Mouse (Mus musculus) kidney, postnatal 0 days (tissue): ENCODE results near the gene Mta2. TPM values are rescaled to one million over a fixed set of nuclear protein-coding genes. Genes with fewer than 3 reads are reported as not detected.

Source experiments
- ATAC-seq: fragments of 200-750 bp; cut with Nextera tagmentation; replicated peaks from 2 replicates; pipeline ENCODE4 v1.8.0; 2017; ENCODE audit warnings: low read depth, moderate number of reproducible peaks, moderate TSS enrichment, moderate library complexity; ENCODE audit not compliant: low FRiP score
- DNase-seq: peaks from one replicate; pipeline ENCODE4 v3.0.0-alpha.2; 2016; ENCODE audit warnings: low spot score
- H3K27ac ChIP-seq: fragments of 300-500 bp; sonication (generic); 2 replicates; pipeline ENCODE4 v1.5.1; 2014; ENCODE audit warnings: mild to moderate bottlenecking
- H3K27me3 ChIP-seq: fragments of 300-500 bp; sonication (generic); 2 replicates; pipeline ENCODE4 v1.6.1; 2014; ENCODE audit warnings: low read length, mixed read lengths; ENCODE audit not compliant: insufficient read depth
- H3K36me3 ChIP-seq: fragments of 300-500 bp; sonication (generic); 2 replicates; pipeline ENCODE4 v1.6.1; 2014; ENCODE audit warnings: low read length, mixed read lengths; ENCODE audit not compliant: insufficient read depth
- H3K4me1 ChIP-seq: fragments of 300-500 bp; sonication (generic); replicated peaks from 2 replicates; pipeline ENCODE4 v1.6.1; 2014; ENCODE audit warnings: antibody characterized with exemption, low read length, mixed read lengths; ENCODE audit not compliant: insufficient read depth
- H3K4me2 ChIP-seq: fragments of 300-500 bp; sonication (generic); 2 replicates; pipeline ENCODE4 v1.6.1; 2014; ENCODE audit warnings: mild to moderate bottlenecking, low read length, moderate library complexity, mixed read lengths
- H3K4me3 ChIP-seq: fragments of 300-500 bp; sonication (generic); replicated peaks from 2 replicates; pipeline ENCODE4 v1.5.1; 2014; ENCODE audit warnings: low read depth, low read length
- H3K9ac ChIP-seq: fragments of 300-500 bp; sonication (generic); 2 replicates; pipeline ENCODE4 v1.6.1; 2014; ENCODE audit warnings: low read depth, low read length
- H3K9me3 ChIP-seq: fragments of 300-500 bp; sonication (generic); replicated peaks from 2 replicates; pipeline ENCODE4 v1.6.1; 2016; ENCODE audit warnings: low read length, inconsistent platforms, mixed read lengths
- CTCF ChIP-seq: IDR thresholded peaks from 2 replicates; pipeline ENCODE4 v1.5.1; 2016; ENCODE audit warnings: antibody characterized with exemption, low read depth, mild to moderate bottlenecking, moderate library complexity
- WGBS: fragments of 180-500 bp; shearing (Covaris S2); extraction: QIAGEN DNeasy Blood & Tissue Kit; methylation state at CpG from one replicate; pipeline ENCODE4 v1.1.7; 2014; 5-methylcytosine and 5-hydroxymethylcytosine counted together
- polyA plus RNA-seq: library from polyadenylated mRNA; unstranded; fragments of >200 nt; fragmentation: Nextera tagmentation; extraction: Ambion mirVana; gene quantifications from 2 replicates; pipeline ENCODE4 v1.2.1, GENCODE M21; 2015

The Mta2 gene
- polyA plus RNA-seq, 1 experiment from 2014 or later = 103 TPM

DNA sequence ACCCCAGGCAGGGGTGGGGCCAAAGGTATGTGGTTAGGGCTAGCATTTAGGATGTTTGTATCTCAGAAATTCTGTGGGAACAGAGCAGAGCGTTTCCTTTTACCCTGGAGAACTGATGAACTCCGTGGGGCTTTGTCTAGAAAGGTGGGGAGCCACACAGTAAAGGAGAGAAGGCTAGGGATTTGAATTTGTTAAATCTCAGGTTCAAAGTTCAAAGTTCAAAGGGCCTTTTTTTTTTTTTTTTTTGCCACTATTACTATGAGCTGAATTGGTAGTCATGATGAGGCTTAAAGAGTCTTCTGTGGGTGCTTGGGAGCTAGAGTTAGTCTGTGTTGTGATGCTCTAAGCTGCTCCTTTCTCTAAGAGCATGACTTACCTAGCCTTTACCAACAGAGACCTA is 4.9 kb upstream of the Mta2 start:
- WGBS = 88% methylated on average over 2 of the region's 2 CpGs
- no peak for TF ChIP-seq CTCF
- Histone ChIP-seq H3K36me3 (peaks cover 35% of the 10 kb centered on the region), H3K4me1 (no peaks in the 10 kb centered on the region; the same call in 1 of the 2 replicates), H3K9ac (no peak overlapping the region), H3K4me3 (no peak overlapping the region), H3K4me2 (no peak overlapping the region), H3K27ac (no peak overlapping the region), H3K9me3 (no peaks in the 10 kb centered on the region), H3K27me3 (no peaks in the 10 kb centered on the region)
- no peak for ATAC-seq
- DNase-seq = no peak

DNA sequence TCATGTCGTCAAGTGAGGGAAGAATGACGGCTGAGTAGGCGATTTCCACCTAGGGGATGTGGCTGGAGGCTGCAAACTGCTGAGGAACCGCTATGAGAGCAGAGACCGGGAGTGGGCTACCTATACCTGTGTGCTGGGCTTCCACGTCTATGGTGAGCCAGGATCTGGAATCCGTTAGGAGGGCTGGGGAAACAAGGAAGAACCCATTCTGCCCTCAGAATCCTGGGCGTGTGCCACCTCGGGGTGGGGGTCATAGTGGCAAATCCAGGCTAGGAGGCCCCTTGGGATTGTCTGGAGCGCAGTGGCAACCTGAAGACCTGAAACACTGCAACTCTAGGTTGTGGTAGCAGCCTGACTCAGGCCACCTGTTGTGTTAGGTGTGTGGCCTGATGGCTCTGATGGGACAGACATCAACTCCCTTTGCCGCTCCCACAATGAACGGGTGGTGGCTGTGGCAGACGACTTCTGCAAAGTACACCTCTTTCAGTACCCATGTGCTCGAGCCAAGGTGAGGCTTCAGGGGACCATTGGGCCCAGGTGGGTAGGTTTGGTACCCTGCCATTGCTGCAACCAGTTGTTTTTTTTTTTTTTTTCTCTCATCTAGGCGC is 1.0 kb upstream of the Mta2 start:
- Histone ChIP-seq H3K4me1 (peaks cover 9% of the 10 kb centered on the region; the same call in 1 of the 2 replicates), H3K9me3 (no peaks in the 10 kb centered on the region), H3K27me3 (no peaks in the 10 kb centered on the region), H3K9ac (peak overlapping the region; percentile 99; the same call in 1 of the 2 replicates), H3K36me3 (peaks cover 31% of the 10 kb centered on the region), H3K27ac (no peak overlapping the region), H3K4me3 (no peak overlapping the region), H3K4me2 (no peak overlapping the region)
- 78% methylated on average over 15 of the region's 15 CpGs for WGBS
- TF ChIP-seq CTCF = no peak
- ATAC-seq = no peak
- no peak for DNase-seq

DNA sequence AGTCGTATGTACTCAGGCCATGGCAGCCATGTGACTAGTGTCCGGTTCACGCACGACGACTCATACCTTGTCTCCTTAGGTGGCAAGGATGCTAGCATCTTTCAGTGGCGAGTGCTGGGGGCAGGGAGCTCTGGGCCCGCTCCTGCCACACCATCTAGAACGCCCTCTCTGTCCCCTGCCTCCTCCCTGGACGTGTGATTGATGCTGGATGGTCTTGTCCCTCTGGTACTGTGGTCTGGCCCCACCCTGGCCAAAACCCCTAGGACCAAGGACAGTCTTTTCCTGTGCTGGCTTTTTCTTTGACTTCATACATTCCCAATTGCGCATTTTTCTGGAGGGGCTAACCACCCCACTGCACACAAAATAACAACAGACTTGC is 550 bp upstream of the Mta2 start:
- Histone ChIP-seq H3K9me3 (no peaks in the 10 kb centered on the region), H3K4me3 (peak overlapping the region; percentile 96), H3K4me2 (peak overlapping the region; percentile 80), H3K4me1 (peaks cover 9% of the 10 kb centered on the region; the same call in 1 of the 2 replicates), H3K9ac (peak overlapping the region; percentile 99), H3K36me3 (peaks cover 36% of the 10 kb centered on the region), H3K27ac (peak overlapping the region; percentile 99), H3K27me3 (no peaks in the 10 kb centered on the region)
- no peak for TF ChIP-seq CTCF
- DNase-seq (no peak), ATAC-seq (no peak)
- WGBS = 26% methylated on average over 10 of the region's 10 CpGs

DNA sequence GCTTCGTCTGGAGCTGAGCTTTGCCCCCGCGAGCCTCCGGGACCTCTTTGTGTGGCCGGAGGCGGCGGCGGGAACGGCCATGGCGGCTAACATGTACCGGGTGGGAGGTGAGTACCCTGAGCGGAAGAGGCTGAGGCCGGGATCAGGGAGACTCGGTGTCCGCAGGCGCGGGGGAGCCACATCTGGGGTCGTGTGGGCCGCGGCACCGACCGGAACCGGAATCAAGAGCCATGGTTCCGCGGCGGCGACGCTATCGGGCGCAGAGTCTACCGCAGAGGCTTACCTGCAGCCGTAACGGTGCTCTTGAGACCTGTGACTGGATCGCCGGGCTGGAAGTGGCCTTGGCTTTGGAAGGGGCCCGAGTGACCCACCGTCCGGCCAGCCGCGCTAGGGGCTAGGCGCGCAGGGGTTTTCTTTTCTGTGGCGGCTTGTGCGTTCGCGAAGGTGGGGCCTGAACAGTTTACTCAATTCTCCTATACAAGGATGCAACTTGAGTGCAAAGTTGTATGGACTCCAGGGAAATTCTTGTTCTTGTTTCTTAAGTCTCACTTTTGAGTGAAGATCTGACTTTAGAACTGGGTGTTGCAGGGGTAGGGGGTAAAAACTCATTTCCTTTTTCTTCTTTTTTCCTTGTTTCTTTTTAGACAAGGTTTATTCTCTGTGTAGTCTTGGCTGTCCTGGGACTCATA is 745 bp downstream of the Mta2 start:
- peak overlapping the region; percentile 99 for H3K27ac ChIP-seq
- peak; percentile 71 for DNase-seq
- H3K4me2 ChIP-seq = peak overlapping the region; percentile 80
- H3K27me3 ChIP-seq = no peaks in the 10 kb centered on the region
- peak; percentile 50 for ATAC-seq
- H3K36me3 ChIP-seq = peaks cover 42% of the 10 kb centered on the region
- WGBS = under 1% methylated on average over 44 of the region's 46 CpGs
- no peaks in the 10 kb centered on the region for H3K9me3 ChIP-seq
- H3K9ac ChIP-seq = peak overlapping the region; percentile 99
- H3K4me1 ChIP-seq = peaks cover 9% of the 10 kb centered on the region; the same call in 1 of the 2 replicates
- TF ChIP-seq CTCF = no peak
- H3K4me3 ChIP-seq = peak overlapping the region; percentile 96

DNA sequence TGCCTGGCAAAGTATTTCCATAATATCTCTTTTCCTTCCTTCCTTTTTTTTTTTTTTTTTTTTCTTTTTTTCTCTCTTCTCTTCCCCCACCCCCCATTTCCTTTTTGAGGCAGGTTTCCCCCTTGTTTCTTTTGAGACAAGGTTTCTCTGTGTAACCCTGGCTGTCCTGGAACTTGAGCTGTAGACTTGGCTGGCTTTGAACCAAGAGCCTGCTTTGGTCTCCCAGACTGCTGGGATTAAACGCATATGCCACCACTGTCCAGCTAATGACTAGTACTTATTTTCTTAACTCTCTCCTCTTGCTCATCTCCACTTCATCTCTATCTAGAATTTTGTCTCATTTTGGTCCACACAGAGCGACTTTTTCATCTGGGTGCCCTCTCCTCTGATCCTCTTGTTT is 1.4 kb downstream of the Mta2 start:
- Histone ChIP-seq H3K4me2 (peak overlapping the region; percentile 80), H3K36me3 (peaks cover 44% of the 10 kb centered on the region), H3K27ac (no peak overlapping the region), H3K9ac (peak overlapping the region; percentile 99), H3K4me3 (peak overlapping the region; percentile 96), H3K9me3 (no peaks in the 10 kb centered on the region), H3K4me1 (peaks cover 9% of the 10 kb centered on the region; the same call in 1 of the 2 replicates), H3K27me3 (no peaks in the 10 kb centered on the region)
- DNase-seq (no peak), ATAC-seq (no peak)
- no peak for TF ChIP-seq CTCF
- WGBS = 51% methylated on average over 2 of the region's 2 CpGs

DNA sequence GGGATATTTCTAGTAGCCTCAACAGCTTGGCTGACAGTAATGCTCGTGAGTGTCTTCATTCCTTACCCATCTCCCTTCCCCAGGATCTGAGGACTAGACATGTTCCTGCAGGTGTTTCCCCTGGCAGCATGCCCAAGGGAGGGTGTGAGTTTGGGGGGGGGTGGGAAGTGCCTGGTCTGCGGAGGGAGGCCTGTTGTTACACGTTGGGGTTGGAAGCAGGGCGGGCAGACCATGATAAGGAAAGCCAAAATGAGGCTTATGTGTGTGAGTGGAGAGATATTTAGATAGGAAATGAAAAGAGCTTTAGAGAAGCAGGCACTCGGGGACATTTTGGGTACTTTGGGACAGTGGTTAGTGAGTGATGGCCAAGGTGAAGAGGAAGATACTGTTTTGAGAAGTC is 2.4 kb downstream of the Mta2 start:
- Histone ChIP-seq H3K36me3 (peaks cover 45% of the 10 kb centered on the region), H3K4me1 (peaks cover 9% of the 10 kb centered on the region; the same call in 1 of the 2 replicates), H3K4me3 (0 out of 2 replicates have a peak overlapping the region, but pooled peaks have one; percentile 7), H3K27me3 (no peaks in the 10 kb centered on the region), H3K4me2 (peak overlapping the region; percentile 80), H3K27ac (no peak overlapping the region), H3K9ac (peak overlapping the region; percentile 40; the same call in 1 of the 2 replicates), H3K9me3 (no peaks in the 10 kb centered on the region)
- ATAC-seq = no peak
- TF ChIP-seq CTCF = no peak
- 51% methylated on average over 5 of the region's 5 CpGs for WGBS
- DNase-seq = peak; percentile 22
